Mouse (Mus musculus): ENCODE data around the gene Phf13. TPM values are rescaled to one million over a fixed set of nuclear protein-coding genes. Genes with fewer than 3 reads are reported as not detected.

Phf13 gene
- polyA plus RNA-seq, 1 experiment from 2014 or later = 24.4 TPM

DNA sequence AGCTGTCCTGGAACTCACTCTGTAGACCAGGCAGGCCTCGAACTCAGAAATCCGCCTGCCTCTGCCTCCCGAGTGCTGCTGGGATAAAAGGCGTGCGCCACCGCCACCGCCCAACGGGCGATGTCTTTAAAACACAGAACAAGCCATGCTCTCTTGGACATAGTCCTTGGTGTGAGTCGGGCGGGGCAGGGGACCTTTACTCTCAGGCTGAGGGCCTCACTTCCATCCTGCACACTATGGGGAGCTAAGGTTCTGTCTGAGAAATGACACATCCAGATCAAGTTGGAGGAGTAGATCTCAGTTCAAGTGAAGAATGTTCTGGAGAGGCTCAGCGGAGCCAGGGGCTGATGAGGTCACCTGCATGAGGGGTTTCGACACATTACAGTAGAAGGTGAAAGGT is 36.9 kb upstream of the Phf13 start:
- H3K9ac ChIP-seq (ENCODE audit: low read depth, low read length) = no peak overlapping the region
- H3K9me3 ChIP-seq (replicated peaks; ENCODE audit: control insufficient read depth, low read length, poor library complexity, severe bottlenecking) = no peaks in the 10 kb centered on the region
- H3K36me3 ChIP-seq (ENCODE audit: control insufficient read depth, insufficient read depth, low read length) = no peaks in the 10 kb centered on the region
- H3K27ac ChIP-seq (ENCODE audit: low read length) = no peak overlapping the region
- H3K4me3 ChIP-seq (ENCODE audit: low read depth, low read length) = no peak overlapping the region
- WGBS = 90% methylated on average over 13 of the region's 13 CpGs
- peaks cover 16% of the 10 kb centered on the region for H3K4me1 ChIP-seq (ENCODE audit: control insufficient read depth, insufficient read depth, low read length)
- H3K4me2 ChIP-seq (ENCODE audit: low read length) = no peak overlapping the region
- no peak for ATAC-seq
- no peaks in the 10 kb centered on the region for H3K27me3 ChIP-seq (ENCODE audit: control insufficient read depth, insufficient read depth, low read depth, low read length)

DNA sequence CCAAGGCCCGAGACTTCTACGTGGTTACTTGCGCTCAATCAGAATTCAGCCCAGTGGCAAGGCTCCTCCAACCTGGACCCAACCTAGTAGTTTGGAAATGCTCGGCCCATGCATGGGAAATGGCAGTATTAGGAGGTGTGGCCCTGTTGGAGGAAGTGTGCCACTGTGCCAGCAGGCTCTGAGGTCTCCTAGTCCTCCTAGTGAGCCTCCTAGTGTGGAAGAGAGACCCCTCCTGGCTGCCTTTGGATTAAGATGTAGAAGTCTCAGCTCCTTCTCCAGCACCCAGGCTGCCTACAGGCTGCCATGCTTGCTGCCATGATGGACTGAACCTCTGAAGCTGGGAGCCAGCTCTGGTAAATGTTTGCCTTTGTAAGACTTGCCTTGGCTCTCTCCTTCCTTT is 33.9 kb upstream of the Phf13 start:
- H3K9me3 ChIP-seq (replicated peaks; ENCODE audit: control insufficient read depth, low read length, poor library complexity, severe bottlenecking) = no peaks in the 10 kb centered on the region
- 0 out of 2 replicates have a peak overlapping the region, but pooled peaks have one; percentile 3 for H3K4me2 ChIP-seq (ENCODE audit: low read length)
- H3K9ac ChIP-seq (ENCODE audit: low read depth, low read length) = no peak overlapping the region
- no peaks in the 10 kb centered on the region for H3K27me3 ChIP-seq (ENCODE audit: control insufficient read depth, insufficient read depth, low read depth, low read length)
- peaks cover 36% of the 10 kb centered on the region for H3K4me1 ChIP-seq (ENCODE audit: control insufficient read depth, insufficient read depth, low read length)
- H3K4me3 ChIP-seq (ENCODE audit: low read depth, low read length) = no peak overlapping the region
- no peaks in the 10 kb centered on the region for H3K36me3 ChIP-seq (ENCODE audit: control insufficient read depth, insufficient read depth, low read length)
- H3K27ac ChIP-seq (ENCODE audit: low read length) = no peak overlapping the region
- ATAC-seq = no peak
- WGBS = 62% methylated on average over 4 of the region's 4 CpGs

DNA sequence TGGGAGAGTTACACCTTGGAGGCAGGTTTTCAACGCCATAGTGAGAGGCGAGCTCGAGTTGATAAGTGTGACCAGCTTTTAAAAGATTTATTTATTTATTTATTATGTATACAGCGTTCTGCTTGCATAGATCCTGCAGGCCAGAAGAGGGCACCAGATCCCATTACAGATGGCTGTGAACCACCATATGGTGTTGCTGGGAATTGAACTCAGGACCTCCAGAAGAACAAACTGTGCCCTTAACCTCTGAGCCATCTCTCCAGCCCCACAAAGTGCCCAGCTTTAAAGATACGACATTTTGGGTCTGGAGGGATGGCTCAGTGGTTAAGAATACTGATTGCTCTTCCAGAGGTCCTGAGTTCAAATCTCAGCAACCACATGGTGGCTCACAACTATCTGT is 33.0 kb upstream of the Phf13 start:
- no peaks in the 10 kb centered on the region for H3K36me3 ChIP-seq (ENCODE audit: control insufficient read depth, insufficient read depth, low read length)
- no peak overlapping the region for H3K9ac ChIP-seq (ENCODE audit: low read depth, low read length)
- no peak overlapping the region for H3K4me3 ChIP-seq (ENCODE audit: low read depth, low read length)
- ATAC-seq = no peak
- peaks cover 45% of the 10 kb centered on the region for H3K4me1 ChIP-seq (ENCODE audit: control insufficient read depth, insufficient read depth, low read length)
- peak overlapping the region; percentile 93; the same call in 1 of the 2 replicates for H3K4me2 ChIP-seq (ENCODE audit: low read length)
- WGBS = 37% methylated on average over 5 of the region's 5 CpGs
- H3K9me3 ChIP-seq (replicated peaks; ENCODE audit: control insufficient read depth, low read length, poor library complexity, severe bottlenecking) = no peaks in the 10 kb centered on the region
- no peak overlapping the region for H3K27ac ChIP-seq (ENCODE audit: low read length)
- no peaks in the 10 kb centered on the region for H3K27me3 ChIP-seq (ENCODE audit: control insufficient read depth, insufficient read depth, low read depth, low read length)

DNA sequence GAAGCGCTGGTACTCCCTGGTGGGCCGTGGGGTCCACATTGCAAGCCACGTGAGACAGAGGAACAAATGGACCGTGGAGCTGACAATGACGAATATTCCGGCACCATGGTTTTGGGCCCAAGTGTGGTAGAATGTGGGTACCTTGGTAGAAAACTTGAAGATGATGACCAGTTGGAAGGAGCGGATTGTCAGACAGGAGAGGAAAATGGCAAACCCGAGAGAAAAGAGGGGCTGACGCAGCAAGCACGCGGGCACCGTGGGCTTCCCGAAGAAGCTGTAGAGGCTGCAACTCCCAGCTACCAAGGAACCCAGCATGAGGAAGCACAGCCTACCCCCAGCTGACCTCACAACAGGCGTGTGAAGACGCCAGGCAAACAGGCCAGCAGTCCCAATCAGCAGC is 32.4 kb upstream of the Phf13 start:
- Histone ChIP-seq H3K4me3 (ENCODE audit: low read depth, low read length) (peak overlapping the region; percentile 80), H3K36me3 (ENCODE audit: control insufficient read depth, insufficient read depth, low read length) (no peaks in the 10 kb centered on the region), H3K9ac (ENCODE audit: low read depth, low read length) (peak overlapping the region; percentile 73), H3K4me2 (ENCODE audit: low read length) (peak overlapping the region; percentile 93), H3K27me3 (ENCODE audit: control insufficient read depth, insufficient read depth, low read depth, low read length) (no peaks in the 10 kb centered on the region), H3K9me3 (replicated peaks; ENCODE audit: control insufficient read depth, low read length, poor library complexity, severe bottlenecking) (no peaks in the 10 kb centered on the region), H3K4me1 (ENCODE audit: control insufficient read depth, insufficient read depth, low read length) (peaks cover 49% of the 10 kb centered on the region), H3K27ac (ENCODE audit: low read length) (no peak overlapping the region)
- ATAC-seq = no peak
- 63% methylated on average over 15 of the region's 15 CpGs for WGBS

DNA sequence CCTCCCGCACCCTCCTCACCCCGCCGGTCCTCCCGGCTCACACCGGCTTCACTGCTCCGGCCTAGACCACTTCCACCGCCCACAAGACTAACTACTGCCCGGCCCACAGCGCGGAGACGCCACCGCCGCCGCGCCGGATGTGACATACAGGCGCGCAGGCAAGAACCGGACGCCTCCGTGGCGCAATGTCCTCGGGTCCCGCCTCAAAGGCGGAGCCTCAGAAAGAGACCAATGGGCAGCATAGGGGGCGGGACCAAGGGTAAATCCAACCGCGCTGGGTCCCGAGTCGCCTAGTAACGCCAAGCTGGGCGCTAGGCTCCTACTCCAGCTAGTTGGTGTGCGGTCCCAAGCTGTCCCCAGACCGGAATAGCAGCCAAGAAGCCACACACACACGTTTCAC is 31.5 kb upstream of the Phf13 start, which contains the start of gene Zbtb48:
Gene Zbtb48, minus strand, starts transcription at position 148 of the 400 bp plus-strand sequence.
- Histone ChIP-seq H3K4me2 (ENCODE audit: low read length) (peak within 1 kb of the TSS; percentile 99), H3K27ac (ENCODE audit: low read length) (peak within 1 kb of the TSS; percentile 79), H3K4me3 (ENCODE audit: low read depth, low read length) (peak within 1 kb of the TSS; percentile 80), H3K4me1 (ENCODE audit: control insufficient read depth, insufficient read depth, low read length) (peaks cover 49% of the 10 kb centered on the region), H3K36me3 (ENCODE audit: control insufficient read depth, insufficient read depth, low read length) (peaks cover 8% of the 10 kb centered on the region; the same call in 1 of the 2 replicates), H3K9me3 (replicated peaks; ENCODE audit: control insufficient read depth, low read length, poor library complexity, severe bottlenecking) (no peaks in the 10 kb centered on the region), H3K9ac (ENCODE audit: low read depth, low read length) (peak within 1 kb of the TSS; percentile 84), H3K27me3 (ENCODE audit: control insufficient read depth, insufficient read depth, low read depth, low read length) (no peaks in the 10 kb centered on the region)
- peak; percentile 98 for ATAC-seq
- 0% methylated on average over 34 of the region's 35 CpGs for WGBS

DNA sequence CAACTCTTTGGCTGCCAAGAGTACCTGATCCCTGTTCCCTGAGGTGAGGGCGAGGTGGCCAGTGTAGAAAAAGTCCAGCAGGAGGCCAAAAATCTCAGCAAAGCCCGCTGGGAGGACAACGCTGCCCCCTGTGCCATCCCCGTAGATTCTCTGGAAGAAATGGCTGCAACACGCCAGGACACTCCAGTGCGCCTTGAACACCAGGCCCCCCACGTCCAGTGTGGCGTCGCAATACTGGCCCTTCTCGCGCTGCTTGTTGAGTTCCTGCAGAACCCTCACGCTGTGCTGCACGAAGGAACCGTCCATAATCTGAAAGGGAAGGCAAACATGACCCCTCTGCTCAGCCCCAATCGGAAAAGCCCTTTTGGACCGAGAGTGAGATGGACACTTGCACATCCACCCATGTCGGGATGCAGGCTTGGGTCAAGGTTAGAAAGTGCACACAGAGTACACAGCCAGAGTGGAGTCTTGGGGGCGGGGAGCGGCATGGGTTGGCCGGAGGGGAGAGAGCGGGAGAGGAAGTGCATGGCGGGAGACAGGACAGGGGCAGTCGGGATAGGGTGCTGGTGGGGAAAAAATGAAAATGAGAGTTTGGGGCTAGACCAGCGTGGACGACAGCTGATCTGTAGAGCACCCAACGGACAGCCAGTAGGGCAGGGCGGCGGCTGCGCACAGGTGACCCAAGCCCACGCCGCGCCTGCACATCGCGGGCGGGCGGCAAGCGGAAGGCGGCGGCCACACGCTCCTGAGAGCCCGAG is 30.9 kb upstream of the Phf13 start:
- peaks cover 13% of the 10 kb centered on the region; the same call in 1 of the 2 replicates for H3K36me3 ChIP-seq (ENCODE audit: control insufficient read depth, insufficient read depth, low read length)
- H3K9me3 ChIP-seq (replicated peaks; ENCODE audit: control insufficient read depth, low read length, poor library complexity, severe bottlenecking) = no peaks in the 10 kb centered on the region
- H3K9ac ChIP-seq (ENCODE audit: low read depth, low read length) = peak overlapping the region; percentile 84
- H3K27me3 ChIP-seq (ENCODE audit: control insufficient read depth, insufficient read depth, low read depth, low read length) = no peaks in the 10 kb centered on the region
- H3K4me2 ChIP-seq (ENCODE audit: low read length) = peak overlapping the region; percentile 99
- H3K27ac ChIP-seq (ENCODE audit: low read length) = peak overlapping the region; percentile 79
- peaks cover 49% of the 10 kb centered on the region for H3K4me1 ChIP-seq (ENCODE audit: control insufficient read depth, insufficient read depth, low read length)
- WGBS = 2% methylated on average over 33 of the region's 41 CpGs
- H3K4me3 ChIP-seq (ENCODE audit: low read depth, low read length) = peak overlapping the region; percentile 80
- ATAC-seq = peak; percentile 73

DNA sequence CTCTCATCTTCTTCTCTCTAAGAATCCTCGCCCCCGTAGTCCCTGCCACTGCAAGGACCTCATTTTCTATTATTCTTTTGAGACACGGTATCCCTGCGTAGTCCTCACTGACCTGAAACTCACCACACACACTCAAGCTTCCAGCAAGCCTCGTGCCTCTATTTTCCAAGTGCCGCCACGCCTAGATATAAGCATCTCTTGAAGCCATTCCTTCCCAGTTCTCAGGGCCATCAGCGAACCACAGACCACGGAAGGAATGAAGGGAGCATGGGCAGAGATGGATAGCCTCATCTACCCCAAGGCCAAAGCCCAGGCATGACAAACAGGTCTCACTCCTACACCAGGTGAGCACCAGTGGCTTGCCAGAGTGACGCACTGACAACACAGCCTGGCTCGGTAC is 28.5 kb upstream of the Phf13 start:
- no peak overlapping the region for H3K27ac ChIP-seq (ENCODE audit: low read length)
- H3K4me3 ChIP-seq (ENCODE audit: low read depth, low read length) = no peak overlapping the region
- peaks cover 34% of the 10 kb centered on the region for H3K36me3 ChIP-seq (ENCODE audit: control insufficient read depth, insufficient read depth, low read length)
- no peak for ATAC-seq
- no peaks in the 10 kb centered on the region for H3K27me3 ChIP-seq (ENCODE audit: control insufficient read depth, insufficient read depth, low read depth, low read length)
- peaks cover 44% of the 10 kb centered on the region for H3K4me1 ChIP-seq (ENCODE audit: control insufficient read depth, insufficient read depth, low read length)
- H3K4me2 ChIP-seq (ENCODE audit: low read length) = no peak overlapping the region
- 91% methylated on average over 11 of the region's 11 CpGs for WGBS
- H3K9me3 ChIP-seq (replicated peaks; ENCODE audit: control insufficient read depth, low read length, poor library complexity, severe bottlenecking) = no peaks in the 10 kb centered on the region
- H3K9ac ChIP-seq (ENCODE audit: low read depth, low read length) = no peak overlapping the region

DNA sequence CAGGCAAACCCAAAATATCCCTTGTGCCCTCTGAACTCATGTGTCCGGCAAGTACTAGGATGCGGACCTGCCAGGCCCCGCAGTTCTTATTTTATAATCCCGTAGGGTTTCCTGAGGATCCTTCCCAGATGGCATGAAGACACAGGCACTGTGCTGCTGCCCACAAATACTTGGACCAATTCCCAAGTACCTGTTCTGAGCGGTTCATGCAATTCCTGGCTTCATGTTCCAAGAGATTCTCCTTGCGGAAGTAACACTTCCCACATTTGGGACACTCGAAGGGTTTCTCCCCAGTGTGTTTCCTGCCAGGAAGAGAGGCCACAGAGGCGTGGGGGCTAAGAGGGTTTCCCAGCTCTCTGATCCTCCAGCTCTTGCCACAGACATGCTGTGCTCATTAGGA is 26.4 kb upstream of the Phf13 start:
- Histone ChIP-seq H3K4me1 (ENCODE audit: control insufficient read depth, insufficient read depth, low read length) (peaks cover 32% of the 10 kb centered on the region), H3K36me3 (ENCODE audit: control insufficient read depth, insufficient read depth, low read length) (peaks cover 42% of the 10 kb centered on the region), H3K27ac (ENCODE audit: low read length) (no peak overlapping the region), H3K4me3 (ENCODE audit: low read depth, low read length) (no peak overlapping the region), H3K9me3 (replicated peaks; ENCODE audit: control insufficient read depth, low read length, poor library complexity, severe bottlenecking) (no peaks in the 10 kb centered on the region), H3K27me3 (ENCODE audit: control insufficient read depth, insufficient read depth, low read depth, low read length) (no peaks in the 10 kb centered on the region), H3K4me2 (ENCODE audit: low read length) (no peak overlapping the region), H3K9ac (ENCODE audit: low read depth, low read length) (no peak overlapping the region)
- WGBS = 86% methylated on average over 8 of the region's 8 CpGs
- no peak for ATAC-seq

DNA sequence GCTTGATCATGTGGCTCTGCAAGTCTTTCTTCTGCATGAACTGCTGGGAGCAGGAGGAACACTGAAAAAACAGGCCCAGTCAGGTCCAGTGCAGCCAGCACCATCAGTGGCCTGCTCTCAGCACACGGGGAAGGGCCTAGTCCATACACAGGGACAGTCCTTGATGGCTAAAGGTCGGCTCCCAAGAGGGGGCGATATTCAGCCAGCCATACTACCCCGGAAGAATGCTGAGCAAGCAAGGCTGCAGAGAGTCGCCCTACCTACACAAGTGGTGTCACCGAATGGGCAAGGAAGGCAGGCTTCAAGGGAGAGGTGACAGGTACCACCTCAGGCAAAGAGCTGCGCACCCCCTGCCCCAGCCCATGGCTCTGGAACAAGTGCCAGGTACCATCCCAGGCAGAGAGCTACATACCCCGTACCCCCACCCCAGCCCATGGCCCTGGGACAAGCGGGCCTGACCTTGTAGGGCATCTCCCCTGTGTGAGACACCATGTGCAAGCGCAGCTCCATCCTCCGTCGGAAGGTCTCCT is 25.6 kb upstream of the Phf13 start:
- Histone ChIP-seq H3K9ac (ENCODE audit: low read depth, low read length) (no peak overlapping the region), H3K4me3 (ENCODE audit: low read depth, low read length) (no peak overlapping the region), H3K4me1 (ENCODE audit: control insufficient read depth, insufficient read depth, low read length) (peaks cover 29% of the 10 kb centered on the region), H3K27me3 (ENCODE audit: control insufficient read depth, insufficient read depth, low read depth, low read length) (no peaks in the 10 kb centered on the region), H3K4me2 (ENCODE audit: low read length) (no peak overlapping the region), H3K9me3 (replicated peaks; ENCODE audit: control insufficient read depth, low read length, poor library complexity, severe bottlenecking) (no peaks in the 10 kb centered on the region), H3K27ac (ENCODE audit: low read length) (no peak overlapping the region), H3K36me3 (ENCODE audit: control insufficient read depth, insufficient read depth, low read length) (peaks cover 42% of the 10 kb centered on the region)
- WGBS = 78% methylated on average over 12 of the region's 12 CpGs
- no peak for ATAC-seq
